Mouse (Mus musculus) 416B (cell line): ENCODE results near the gene Mob3b.
A peak's percentile ranks its signal among the peaks of the same experiment; 100 is the strongest.
"Not testable (repeated sequence)": the region's sequence is repeated elsewhere in the genome, so short reads cannot be mapped to it uniquely, and the experiment has no call there.

Experiments
- DNase-seq: peaks from one replicate; pipeline ENCODE4 v3.0.0; 2011; ENCODE audit warnings: low read depth

Mob3b gene

GRCm38 (mm10) chr4:34964906-34965305 is 192.4 kb downstream of the Mob3b start:
- no peak for DNase-seq

- no peak for DNase-seq
These were observed 193.3 kb downstream of the Mob3b start for GRCm38 (mm10) chr4:34963999-34964398.

GRCm38 (mm10) chr4:34960781-34961560 is 196.3 kb downstream of the Mob3b start:
- peak; percentile 22 for DNase-seq

GRCm38 (mm10) chr4:34959477-34959876 is 197.8 kb downstream of the Mob3b start:
- DNase-seq = no peak

- peak; percentile 64 for DNase-seq
These were observed 198.9 kb downstream of the Mob3b start for GRCm38 (mm10) chr4:34958155-34959028.

GRCm38 (mm10) chr4:34953716-34954115 is 203.6 kb downstream of the Mob3b start:
- DNase-seq = no peak

- peak; percentile 5 for DNase-seq
These were observed 210.1 kb downstream of the Mob3b start for GRCm38 (mm10) chr4:34947181-34947580.

GRCm38 (mm10) chr4:34941046-34941445 is 216.2 kb downstream of the Mob3b start:
- DNase-seq = no peak

GRCm38 (mm10) chr4:34928386-34928785 is 228.9 kb downstream of the Mob3b start:
- not testable (repeated sequence) for DNase-seq

- peak; percentile 79 for DNase-seq
These were observed 235.0 kb downstream of the Mob3b start for GRCm38 (mm10) chr4:34922177-34922870.

- no peak for DNase-seq
These were observed 239.9 kb downstream of the Mob3b start for GRCm38 (mm10) chr4:34917400-34917799.

GRCm38 (mm10) chr4:34912171-34912570 is 245.1 kb downstream of the Mob3b start:
- DNase-seq = no peak

GRCm38 (mm10) chr4:34911401-34911800 is 245.9 kb downstream of the Mob3b start:
- DNase-seq = no peak

GRCm38 (mm10) chr4:34908127-34908526 is 249.2 kb downstream of the Mob3b start:
- DNase-seq = no peak

- no peak for DNase-seq
These were observed 250.3 kb downstream of the Mob3b start for GRCm38 (mm10) chr4:34907026-34907425.

- DNase-seq = no peak
These were observed 251.1 kb downstream of the Mob3b start for GRCm38 (mm10) chr4:34906151-34906550.

GRCm38 (mm10) chr4:34905396-34905795 is 251.9 kb downstream of the Mob3b start:
- peak; percentile 69 for DNase-seq

- not testable (repeated sequence) for DNase-seq
These were observed 255.7 kb downstream of the Mob3b start for GRCm38 (mm10) chr4:34901582-34901981.

GRCm38 (mm10) chr4:34901166-34901565 is 256.1 kb downstream of the Mob3b start:
- DNase-seq = no peak

- no peak for DNase-seq
These were observed 257.1 kb downstream of the Mob3b start for GRCm38 (mm10) chr4:34900155-34900554.

GRCm38 (mm10) chr4:34899322-34899721 is 258.0 kb downstream of the Mob3b start:
- no peak for DNase-seq
